Mouse (Mus musculus): ENCODE results near the gene Tnnt3. TPM values are rescaled to one million over a fixed set of nuclear protein-coding genes. Genes with fewer than 3 reads are reported as not detected.

Tnnt3 gene
- total and polyA plus RNA-seq, 2 experiments from 2014 or later = 1.3 to 3.1 TPM

DNA sequence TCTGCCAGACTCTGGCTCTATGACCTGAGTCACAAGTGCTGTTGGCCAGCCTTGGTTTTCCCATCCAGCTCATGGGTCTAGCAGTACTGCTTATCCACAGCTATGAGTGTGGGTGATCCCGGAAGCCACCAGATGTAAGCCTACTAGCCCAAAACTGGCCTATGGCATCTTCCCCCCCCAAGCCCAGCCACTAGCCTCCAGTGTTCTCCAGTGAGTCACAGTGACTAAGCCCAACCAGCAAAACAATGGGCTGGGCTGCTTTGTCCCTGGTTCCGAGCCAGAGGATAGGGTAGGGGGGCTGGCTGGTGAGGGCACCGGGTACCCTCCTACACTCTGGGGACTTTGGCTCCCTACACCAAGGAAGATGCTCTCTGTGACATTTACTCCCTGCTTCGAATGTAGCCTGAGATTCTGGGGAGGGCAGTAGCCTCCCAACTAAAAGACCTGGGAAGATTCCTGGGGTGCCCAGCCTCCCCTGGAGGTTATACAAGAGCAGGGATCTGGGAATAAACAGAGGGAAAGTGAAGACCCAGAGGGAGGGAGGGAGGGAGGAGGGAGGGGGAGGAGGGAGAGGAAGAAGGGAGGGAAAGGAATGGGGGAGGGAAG lies 27.7 kb upstream of the Tnnt3 start:
- WGBS = 25% methylated on average over 4 of the region's 4 CpGs
- peak; percentile 90 for ATAC-seq
- Histone ChIP-seq H3K27me3 (ENCODE audit: insufficient read depth, low read length) (no peaks in the 10 kb centered on the region), H3K9ac (replicated peaks; ENCODE audit: low read length) (no peak overlapping the region), H3K4me2 (ENCODE audit: low read depth, low read length) (no peak overlapping the region), H3K4me1 (ENCODE audit: insufficient read depth, low read length) (peaks cover 5% of the 10 kb centered on the region; the same call in 1 of the 2 replicates), H3K9me3 (ENCODE audit: low read length) (no peaks in the 10 kb centered on the region), H3K36me3 (ENCODE audit: insufficient read depth, low read length) (no peaks in the 10 kb centered on the region), H3K4me3 (ENCODE audit: low read length) (no peak overlapping the region), H3K27ac (no peak overlapping the region)
- no peak for TF ChIP-seq CTCF (IDR thresholded peaks at IDR 0.05; ENCODE audit: low read depth)
- DNase-seq (ENCODE audit: low spot score) = peak; percentile 69

DNA sequence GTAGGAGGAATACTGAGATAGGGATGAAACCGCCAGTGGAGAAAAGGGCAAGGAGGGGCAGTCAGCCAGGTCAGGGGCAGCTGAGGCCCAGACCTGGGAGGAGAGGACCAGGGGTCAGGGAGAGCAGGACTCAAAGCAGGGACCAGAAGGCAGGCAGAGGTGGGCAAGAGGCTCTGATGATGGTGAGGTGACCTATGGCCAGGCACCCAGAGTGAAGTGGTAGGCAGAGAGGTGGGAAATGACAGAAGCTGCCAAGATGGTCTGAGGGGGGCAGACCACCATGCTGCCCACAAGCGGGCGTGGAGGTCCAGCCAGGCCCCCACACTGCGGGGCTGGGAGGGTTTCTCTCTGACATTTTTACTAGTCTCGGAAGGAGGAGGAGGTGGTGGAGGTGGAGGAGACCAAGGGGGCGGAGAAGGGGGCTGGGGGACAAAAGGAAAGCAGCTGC lies 27.2 kb upstream of the Tnnt3 start:
- Histone ChIP-seq H3K27me3 (ENCODE audit: insufficient read depth, low read length) (no peaks in the 10 kb centered on the region), H3K4me3 (ENCODE audit: low read length) (no peak overlapping the region), H3K27ac (no peak overlapping the region), H3K9me3 (ENCODE audit: low read length) (no peaks in the 10 kb centered on the region), H3K4me1 (ENCODE audit: insufficient read depth, low read length) (peaks cover 5% of the 10 kb centered on the region; the same call in 1 of the 2 replicates), H3K9ac (replicated peaks; ENCODE audit: low read length) (no peak overlapping the region), H3K4me2 (ENCODE audit: low read depth, low read length) (no peak overlapping the region), H3K36me3 (ENCODE audit: insufficient read depth, low read length) (no peaks in the 10 kb centered on the region)
- no peak for DNase-seq (ENCODE audit: low spot score)
- no peak for TF ChIP-seq CTCF (IDR thresholded peaks at IDR 0.05; ENCODE audit: low read depth)
- peak; percentile 7; the same call in 1 of the 2 replicates for ATAC-seq
- WGBS = 32% methylated on average over 6 of the region's 6 CpGs

DNA sequence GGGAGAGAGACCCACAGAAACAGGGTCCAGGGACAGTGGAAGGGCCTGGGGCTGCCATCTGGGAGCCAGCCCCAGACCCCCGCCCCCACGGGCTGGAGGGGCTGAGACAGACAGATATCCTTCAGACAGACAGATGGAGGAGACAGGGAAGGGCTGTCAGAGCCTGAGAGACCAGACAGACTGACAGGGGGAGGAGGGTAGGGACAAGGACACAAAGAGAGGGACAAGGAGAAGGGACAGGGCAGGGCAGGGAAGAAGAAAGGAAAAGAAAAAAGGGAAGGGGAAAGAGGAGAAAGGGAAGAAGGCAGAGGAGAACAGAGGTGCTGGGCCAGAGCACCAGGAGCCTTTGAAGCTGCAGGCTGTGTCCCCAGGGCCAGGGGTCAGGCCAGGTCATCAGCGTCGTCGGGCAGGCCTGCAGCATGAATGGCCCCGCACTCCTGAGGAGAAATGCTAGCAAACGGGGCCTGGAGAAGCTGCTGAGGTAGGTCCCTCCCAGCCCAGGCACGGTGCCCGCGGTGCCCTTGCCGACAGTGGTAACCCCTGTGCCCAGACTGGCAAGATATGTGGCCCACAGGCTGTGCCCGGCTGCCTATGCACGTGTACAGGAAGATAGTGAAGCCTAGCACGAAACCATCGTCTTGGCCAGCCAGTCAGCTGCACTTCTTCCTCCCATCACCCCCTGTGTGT lies 26.6 kb upstream of the Tnnt3 start:
- no peak for TF ChIP-seq CTCF (IDR thresholded peaks at IDR 0.05; ENCODE audit: low read depth)
- Histone ChIP-seq H3K9ac (replicated peaks; ENCODE audit: low read length) (no peak overlapping the region), H3K27ac (no peak overlapping the region), H3K36me3 (ENCODE audit: insufficient read depth, low read length) (no peaks in the 10 kb centered on the region), H3K4me2 (ENCODE audit: low read depth, low read length) (no peak overlapping the region), H3K4me3 (ENCODE audit: low read length) (no peak overlapping the region), H3K27me3 (ENCODE audit: insufficient read depth, low read length) (no peaks in the 10 kb centered on the region), H3K9me3 (ENCODE audit: low read length) (no peaks in the 10 kb centered on the region), H3K4me1 (ENCODE audit: insufficient read depth, low read length) (peaks cover 5% of the 10 kb centered on the region; the same call in 1 of the 2 replicates)
- no peak for ATAC-seq
- WGBS = 32% methylated on average over 15 of the region's 15 CpGs
- no peak for DNase-seq (ENCODE audit: low spot score)

- H3K9ac ChIP-seq (replicated peaks; ENCODE audit: low read length) = no peak overlapping the region
- no peak overlapping the region for H3K4me3 ChIP-seq (ENCODE audit: low read length)
- no peak overlapping the region for H3K27ac ChIP-seq
- WGBS = 78% methylated on average over 4 of the region's 4 CpGs
- no peak overlapping the region for H3K4me2 ChIP-seq (ENCODE audit: low read depth, low read length)
- DNase-seq (ENCODE audit: low spot score) = no peak
- H3K4me1 ChIP-seq (ENCODE audit: insufficient read depth, low read length) = peaks cover 5% of the 10 kb centered on the region; the same call in 1 of the 2 replicates
- no peaks in the 10 kb centered on the region for H3K9me3 ChIP-seq (ENCODE audit: low read length)
- no peaks in the 10 kb centered on the region for H3K36me3 ChIP-seq (ENCODE audit: insufficient read depth, low read length)
- no peak for TF ChIP-seq CTCF (IDR thresholded peaks at IDR 0.05; ENCODE audit: low read depth)
- H3K27me3 ChIP-seq (ENCODE audit: insufficient read depth, low read length) = no peaks in the 10 kb centered on the region
- ATAC-seq = no peak
Measured at GRCm38 (mm10) chr7:142472936-142473335, 25.7 kb upstream of the Tnnt3 start.

DNA sequence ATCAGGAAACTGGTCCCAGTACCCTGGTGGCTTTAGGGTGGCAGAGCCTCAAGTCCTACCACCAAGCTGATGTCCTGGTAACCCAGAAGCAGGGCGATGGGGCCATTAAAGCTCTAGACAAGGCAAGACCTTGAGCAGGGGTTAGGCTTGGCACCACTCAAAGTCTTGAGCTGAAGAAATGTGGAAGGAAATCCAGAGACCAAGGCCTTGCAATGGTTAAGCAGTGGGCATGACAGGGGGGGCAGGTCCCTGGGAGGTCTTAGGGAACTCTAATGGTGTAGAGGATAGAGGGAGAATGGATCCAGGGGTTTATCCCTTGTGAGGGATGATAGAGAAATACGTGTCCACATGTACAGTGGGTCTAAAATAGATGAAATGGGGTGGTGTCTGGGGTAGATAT lies 25.2 kb upstream of the Tnnt3 start:
- no peaks in the 10 kb centered on the region for H3K9me3 ChIP-seq (ENCODE audit: low read length)
- no peak for DNase-seq (ENCODE audit: low spot score)
- H3K4me1 ChIP-seq (ENCODE audit: insufficient read depth, low read length) = peaks cover 5% of the 10 kb centered on the region; the same call in 1 of the 2 replicates
- WGBS = 95% methylated on average over 2 of the region's 2 CpGs
- H3K4me2 ChIP-seq (ENCODE audit: low read depth, low read length) = no peak overlapping the region
- H3K4me3 ChIP-seq (ENCODE audit: low read length) = no peak overlapping the region
- H3K27me3 ChIP-seq (ENCODE audit: insufficient read depth, low read length) = no peaks in the 10 kb centered on the region
- H3K36me3 ChIP-seq (ENCODE audit: insufficient read depth, low read length) = no peaks in the 10 kb centered on the region
- H3K9ac ChIP-seq (replicated peaks; ENCODE audit: low read length) = no peak overlapping the region
- TF ChIP-seq CTCF (IDR thresholded peaks at IDR 0.05; ENCODE audit: low read depth) = no peak
- H3K27ac ChIP-seq = no peak overlapping the region
- ATAC-seq = no peak

DNA sequence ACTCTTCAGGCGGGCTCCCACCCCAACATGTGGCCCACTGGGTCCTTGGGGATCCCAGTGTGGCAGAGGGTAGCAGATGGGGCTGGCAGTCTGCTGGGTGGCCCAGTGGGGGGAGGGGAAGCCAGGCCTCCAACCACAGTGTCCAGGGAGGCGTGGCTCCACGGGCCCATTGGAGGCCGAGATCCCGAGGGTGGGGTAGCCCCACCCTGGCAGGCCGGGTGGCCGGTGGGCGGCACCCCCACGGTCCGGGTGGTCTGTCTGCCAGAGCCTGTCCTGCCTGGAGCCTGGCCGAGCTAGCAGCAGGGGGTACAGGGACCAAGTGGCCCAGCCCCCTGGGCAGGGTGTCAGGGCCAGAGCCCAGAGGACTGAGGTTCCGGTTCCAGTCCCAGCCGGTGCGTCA lies 23.8 kb upstream of the Tnnt3 start:
- peaks cover 5% of the 10 kb centered on the region; the same call in 1 of the 2 replicates for H3K4me1 ChIP-seq (ENCODE audit: insufficient read depth, low read length)
- DNase-seq (ENCODE audit: low spot score) (no peak), ATAC-seq (no peak)
- 78% methylated on average over 14 of the region's 14 CpGs for WGBS
- no peaks in the 10 kb centered on the region for H3K9me3 ChIP-seq (ENCODE audit: low read length)
- H3K36me3 ChIP-seq (ENCODE audit: insufficient read depth, low read length) = no peaks in the 10 kb centered on the region
- H3K27me3 ChIP-seq (ENCODE audit: insufficient read depth, low read length) = no peaks in the 10 kb centered on the region
- TF ChIP-seq CTCF (IDR thresholded peaks at IDR 0.05; ENCODE audit: low read depth) = no peak
- H3K27ac ChIP-seq = no peak overlapping the region
- no peak overlapping the region for H3K4me2 ChIP-seq (ENCODE audit: low read depth, low read length)
- H3K9ac ChIP-seq (replicated peaks; ENCODE audit: low read length) = no peak overlapping the region
- no peak overlapping the region for H3K4me3 ChIP-seq (ENCODE audit: low read length)

GRCm38 (mm10) chr7:142475641-142476040 lies 23.0 kb upstream of the Tnnt3 start:
- no peak for TF ChIP-seq CTCF (IDR thresholded peaks at IDR 0.05; ENCODE audit: low read depth)
- WGBS = 63% methylated on average over 7 of the region's 7 CpGs
- H3K27me3 ChIP-seq (ENCODE audit: insufficient read depth, low read length) = no peaks in the 10 kb centered on the region
- peaks cover 5% of the 10 kb centered on the region; the same call in 1 of the 2 replicates for H3K4me1 ChIP-seq (ENCODE audit: insufficient read depth, low read length)
- H3K9ac ChIP-seq (replicated peaks; ENCODE audit: low read length) = no peak overlapping the region
- no peaks in the 10 kb centered on the region for H3K9me3 ChIP-seq (ENCODE audit: low read length)
- no peak overlapping the region for H3K4me3 ChIP-seq (ENCODE audit: low read length)
- H3K27ac ChIP-seq = no peak overlapping the region
- no peak for DNase-seq (ENCODE audit: low spot score)
- ATAC-seq = no peak
- H3K36me3 ChIP-seq (ENCODE audit: insufficient read depth, low read length) = no peaks in the 10 kb centered on the region
- no peak overlapping the region for H3K4me2 ChIP-seq (ENCODE audit: low read depth, low read length)

All from hindbrain, postnatal 0 days (tissue).